Mouse (Mus musculus) forelimb bud, embryonic 11.5 days (tissue): ENCODE data around the gene Phospho2.
A peak's percentile ranks its signal among the peaks of the same experiment; 100 is the strongest.

Source experiments
- DNase-seq: peaks from one replicate; pipeline ENCODE4 v3.0.0-alpha.2; 2012; ENCODE audit warnings: low read depth, low spot score

Gene Phospho2

GRCm38 (mm10) chr2:69823129-69823677 lies 33.8 kb downstream of the Phospho2 start:
- peak; percentile 44 for DNase-seq

GRCm38 (mm10) chr2:69825898-69826297 lies 36.5 kb downstream of the Phospho2 start:
- no peak for DNase-seq

GRCm38 (mm10) chr2:69826380-69826779 lies 37.0 kb downstream of the Phospho2 start:
- no peak for DNase-seq

GRCm38 (mm10) chr2:69828031-69828430 lies 38.6 kb downstream of the Phospho2 start:
- no peak for DNase-seq

- no peak for DNase-seq
Measured at GRCm38 (mm10) chr2:69829680-69830079, 40.3 kb downstream of the Phospho2 start.

DNA sequence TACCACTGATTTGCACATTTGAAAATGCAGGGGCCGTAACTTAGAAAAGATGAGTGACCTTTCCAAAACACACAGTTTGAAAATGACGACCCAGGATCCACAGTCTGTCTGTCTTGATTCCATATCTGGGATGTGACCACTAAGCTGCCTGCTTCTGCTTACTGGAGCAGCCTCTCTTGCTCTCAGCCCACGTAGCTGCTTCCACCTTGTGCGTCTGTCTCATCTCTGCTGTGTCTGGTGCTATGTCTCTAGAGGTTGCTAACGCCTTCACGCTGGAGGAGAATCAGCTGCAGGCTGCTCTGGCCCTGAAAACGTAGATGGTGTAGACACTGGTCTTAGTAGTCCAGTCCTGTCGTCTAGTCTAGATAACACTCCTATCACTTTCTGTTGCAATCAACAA lies 40.7 kb downstream of the Phospho2 start:
- DNase-seq, result no peak

- no peak for DNase-seq
Measured at GRCm38 (mm10) chr2:69837244-69837967, 48.0 kb downstream of the Phospho2 start.

GRCm38 (mm10) chr2:69837996-69838395 lies 48.6 kb downstream of the Phospho2 start:
- no peak for DNase-seq

- no peak for DNase-seq
Measured at GRCm38 (mm10) chr2:69838707-69839106, 49.3 kb downstream of the Phospho2 start.

DNA sequence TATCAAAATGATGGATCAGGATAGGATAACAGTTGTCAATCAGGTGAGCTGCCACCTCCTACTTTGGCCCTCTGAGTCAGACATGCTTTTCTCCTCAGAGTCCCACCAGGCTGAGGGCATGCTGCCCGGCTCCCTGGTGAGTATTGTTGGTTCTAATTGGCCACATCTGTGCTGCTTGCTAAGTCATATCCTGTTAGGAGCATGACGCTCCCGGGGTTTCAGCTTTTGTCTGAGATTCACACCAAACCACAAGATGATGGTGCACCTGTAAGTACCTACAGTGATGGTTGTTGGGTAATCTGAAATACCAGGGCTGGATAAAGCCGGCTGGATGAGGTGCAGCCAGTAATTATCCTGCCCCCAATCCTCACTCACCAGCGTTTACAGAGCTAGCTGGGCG lies 50.8 kb downstream of the Phospho2 start:
- peak; percentile 19 for DNase-seq

DNA sequence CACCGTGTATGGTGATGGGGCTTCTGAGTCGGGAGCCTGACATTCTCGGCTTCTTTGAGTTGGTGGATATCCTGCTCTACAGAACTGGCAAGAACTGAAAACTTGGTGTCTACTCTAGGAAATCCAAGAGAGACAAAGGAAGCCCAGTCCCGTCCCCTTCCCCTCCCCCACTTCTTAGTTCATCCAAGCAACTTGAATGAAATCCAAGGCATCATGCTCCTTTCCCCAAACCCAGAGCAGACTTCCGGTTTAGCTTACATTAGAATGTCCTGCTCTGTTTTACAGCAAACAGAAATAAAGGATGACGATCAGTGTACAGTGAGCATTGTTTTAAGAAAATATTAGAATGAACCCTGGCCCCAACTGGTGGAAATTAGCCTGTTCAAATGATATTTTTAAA lies 59.8 kb downstream of the Phospho2 start:
- no peak for DNase-seq
